Mouse (Mus musculus) stomach, postnatal 0 days (tissue): ENCODE data around the gene Espnl.

ENCODE experiments used
- CTCF ChIP-seq: IDR thresholded peaks from 2 replicates; pipeline ENCODE4 v1.5.1; 2016; ENCODE audit warnings: antibody characterized with exemption, low read depth, mild to moderate bottlenecking, moderate library complexity
- EP300 ChIP-seq: optimal IDR thresholded peaks from 2 replicates; pipeline ENCODE3; 2016; ENCODE audit warnings: antibody characterized with exemption

- TF ChIP-seq CTCF (no peak), EP300 (no peak)
Measured at GRCm38 (mm10) chr1:91282582-91282981, 39.3 kb upstream of the Espnl start.
